Mouse (Mus musculus) neural tube, embryonic 13.5 days (tissue): ENCODE data around the gene Zfp865. TPM values are rescaled to one million over a fixed set of nuclear protein-coding genes. Genes with fewer than 3 reads are reported as not detected.
"Not testable (repeated sequence)": the region's sequence is repeated elsewhere in the genome, so short reads cannot be mapped to it uniquely, and the experiment has no call there.

Experiments
- ATAC-seq: fragments of 200-750 bp; cut with Nextera tagmentation; 2 replicates; pipeline ENCODE4 v1.8.0; 2017; ENCODE audit warnings: low read depth, mild to moderate bottlenecking, moderate TSS enrichment, moderate library complexity
- H3K27ac ChIP-seq: fragments of 300-500 bp; sonication (generic); replicated peaks from 2 replicates; pipeline ENCODE4 v1.5.1; 2015; ENCODE audit warnings: moderate library complexity, mild to moderate bottlenecking, inconsistent platforms
- H3K27me3 ChIP-seq: fragments of 300-500 bp; sonication (generic); 2 replicates; pipeline ENCODE4 v1.6.1; 2015; ENCODE audit warnings: mild to moderate bottlenecking, inconsistent platforms
- H3K36me3 ChIP-seq: fragments of 300-500 bp; sonication (generic); 2 replicates; pipeline ENCODE4 v1.6.1; 2015; ENCODE audit warnings: mild to moderate bottlenecking, inconsistent platforms
- H3K4me1 ChIP-seq: fragments of 300-500 bp; sonication (generic); replicated peaks from 2 replicates; pipeline ENCODE4 v1.6.1; 2015; ENCODE audit warnings: inconsistent platforms
- H3K4me2 ChIP-seq: fragments of 300-500 bp; sonication (generic); 2 replicates; pipeline ENCODE4 v1.6.1; 2015; ENCODE audit warnings: inconsistent platforms, mild to moderate bottlenecking, moderate library complexity
- H3K4me3 ChIP-seq: fragments of 300-500 bp; sonication (generic); 2 replicates; pipeline ENCODE4 v1.5.1; 2015; ENCODE audit warnings: mild to moderate bottlenecking, inconsistent platforms
- H3K9ac ChIP-seq: fragments of 300-500 bp; sonication (generic); 2 replicates; pipeline ENCODE4 v1.6.1; 2015; ENCODE audit warnings: moderate library complexity, mild to moderate bottlenecking, inconsistent platforms
- H3K9me3 ChIP-seq: fragments of 300-500 bp; sonication (generic); 2 replicates; pipeline ENCODE4 v1.6.1; 2016; ENCODE audit warnings: inconsistent platforms
- WGBS: fragments of 180-500 bp; shearing (Covaris S2); methylation state at CpG from one replicate; pipeline ENCODE4 v1.1.7; 2015; 5-methylcytosine and 5-hydroxymethylcytosine counted together
- polyA plus RNA-seq: library from polyadenylated mRNA; unstranded; fragments of >200 nt; fragmentation: Nextera tagmentation; extraction: Ambion mirVana; gene quantifications from 2 replicates; pipeline ENCODE4 v1.2.1, GENCODE M21; 2015

The Zfp865 gene
- polyA plus RNA-seq, 1 experiment from 2014 or later, result 6.3 TPM

DNA sequence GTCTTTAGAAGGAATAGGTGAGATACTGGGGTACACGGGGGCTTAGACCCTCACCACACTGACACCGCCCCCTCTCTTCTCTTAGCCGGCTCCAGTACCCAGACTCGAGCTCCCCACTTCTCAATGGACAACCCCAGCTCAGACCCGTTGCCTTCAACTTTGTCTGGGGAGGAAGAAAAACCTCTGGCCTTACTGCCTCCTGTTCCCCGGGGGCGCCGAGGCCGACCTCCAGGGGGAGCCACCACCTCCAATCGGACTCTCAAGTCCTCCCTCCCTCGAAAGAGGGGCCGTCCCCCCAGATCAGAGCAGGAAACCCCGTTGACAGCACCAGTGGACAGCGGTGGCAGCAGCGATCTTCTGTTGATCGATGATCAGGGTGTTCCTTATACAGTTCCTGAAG is 2.8 kb upstream of the Zfp865 start:
- ATAC-seq, result no peak
- 92% methylated on average over 16 of the region's 16 CpGs for WGBS
- no peak overlapping the region for H3K27ac ChIP-seq

DNA sequence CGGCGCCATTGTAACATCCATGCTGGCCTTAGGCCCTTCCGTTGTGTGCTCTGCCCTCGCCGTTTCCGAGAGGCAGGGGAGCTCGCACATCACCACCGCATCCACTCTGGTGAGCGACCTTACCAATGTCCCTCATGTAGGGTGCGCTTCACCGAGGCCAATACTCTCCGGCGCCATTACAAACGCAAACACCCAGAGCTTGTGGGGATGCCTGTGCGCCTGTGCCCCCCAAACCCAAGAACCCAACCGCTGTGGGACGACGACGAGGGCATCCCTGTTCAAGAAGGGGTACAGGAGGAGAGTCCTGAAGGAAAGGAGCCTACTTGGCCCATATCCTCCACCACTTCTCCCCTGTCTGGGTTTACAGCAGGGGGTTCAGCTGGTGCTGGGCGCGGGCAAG is 2.2 kb upstream of the Zfp865 start:
- Histone ChIP-seq H3K9ac (no peak overlapping the region), H3K9me3 (no peaks in the 10 kb centered on the region), H3K36me3 (peaks cover 14% of the 10 kb centered on the region), H3K4me3 (no peak overlapping the region), H3K27me3 (no peaks in the 10 kb centered on the region), H3K4me1 (peaks cover 34% of the 10 kb centered on the region), H3K27ac (no peak overlapping the region), H3K4me2 (no peak overlapping the region)
- WGBS, result 97% methylated on average over 21 of the region's 21 CpGs
- no peak for ATAC-seq

More for the DNA sequence above, 2.8 kb upstream of the Zfp865 start:
- H3K9ac ChIP-seq, result no peak overlapping the region
- H3K9me3 ChIP-seq, result no peaks in the 10 kb centered on the region
- H3K4me2 ChIP-seq, result no peak overlapping the region
- H3K4me1 ChIP-seq, result peaks cover 34% of the 10 kb centered on the region
- H3K4me3 ChIP-seq, result no peak overlapping the region
- H3K36me3 ChIP-seq, result peaks cover 14% of the 10 kb centered on the region
- no peaks in the 10 kb centered on the region for H3K27me3 ChIP-seq

DNA sequence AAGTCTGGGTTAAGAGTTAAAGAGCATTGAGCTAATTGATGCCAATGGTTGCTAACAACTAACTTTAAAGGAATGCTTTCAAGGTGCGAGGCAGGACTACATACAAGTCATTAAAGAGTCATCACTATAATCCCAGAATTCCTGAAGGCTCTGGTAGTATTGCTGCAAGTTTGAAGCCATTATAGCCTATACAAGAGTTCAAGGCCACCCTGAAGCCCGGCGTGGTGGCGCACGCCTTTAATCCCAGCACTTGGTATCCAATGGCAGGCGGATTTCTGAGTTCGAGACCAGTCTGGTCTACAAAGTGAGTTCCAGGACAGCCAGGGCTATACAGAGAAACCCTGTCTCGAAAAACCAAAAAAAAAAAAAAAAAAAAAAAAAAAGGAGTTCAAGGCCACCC is 600 bp upstream of the Zfp865 start:
- H3K4me1 ChIP-seq, result peaks cover 29% of the 10 kb centered on the region
- ATAC-seq, H3K27me3 ChIP-seq, H3K9me3 ChIP-seq: not testable (repeated sequence)
- H3K9ac ChIP-seq, result peak overlapping the region; percentile 80; the same call in 1 of the 2 replicates
- H3K4me2 ChIP-seq, result peak overlapping the region; percentile 84
- peak overlapping the region; percentile 93 for H3K27ac ChIP-seq
- WGBS, result 26% methylated on average over 8 of the region's 8 CpGs
- peak overlapping the region; percentile 60 for H3K4me3 ChIP-seq
- peaks cover 29% of the 10 kb centered on the region for H3K36me3 ChIP-seq

DNA sequence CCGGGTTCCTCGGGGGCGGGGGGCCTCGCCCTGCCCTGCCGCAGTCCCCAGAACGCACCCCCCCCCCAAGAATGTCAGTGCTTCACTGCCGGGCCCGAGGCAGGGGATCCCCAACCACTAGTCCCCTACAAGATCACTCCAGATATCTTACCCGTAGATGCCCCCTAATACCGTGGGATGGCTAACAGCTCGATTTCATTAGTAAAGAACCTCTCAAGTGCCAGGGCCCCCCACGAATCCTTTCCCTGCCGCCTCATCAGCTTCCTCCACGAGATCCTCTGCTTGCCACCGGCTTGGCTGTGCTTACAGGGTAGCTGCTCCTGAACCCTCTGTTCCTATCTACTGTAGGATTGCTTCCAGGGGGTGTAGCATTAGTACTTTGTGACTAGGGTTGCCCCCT is 509 bp downstream of the Zfp865 start:
- WGBS, result 0% methylated on average over 15 of the region's 15 CpGs
- H3K9me3 ChIP-seq, result no peaks in the 10 kb centered on the region
- peaks cover 39% of the 10 kb centered on the region for H3K36me3 ChIP-seq
- peak overlapping the region; percentile 60 for H3K4me3 ChIP-seq
- no peaks in the 10 kb centered on the region for H3K27me3 ChIP-seq
- H3K4me2 ChIP-seq, result peak overlapping the region; percentile 84
- H3K4me1 ChIP-seq, result peaks cover 29% of the 10 kb centered on the region
- H3K27ac ChIP-seq, result peak overlapping the region; percentile 93
- peak; percentile 38 for ATAC-seq
- H3K9ac ChIP-seq, result peak overlapping the region; percentile 80

DNA sequence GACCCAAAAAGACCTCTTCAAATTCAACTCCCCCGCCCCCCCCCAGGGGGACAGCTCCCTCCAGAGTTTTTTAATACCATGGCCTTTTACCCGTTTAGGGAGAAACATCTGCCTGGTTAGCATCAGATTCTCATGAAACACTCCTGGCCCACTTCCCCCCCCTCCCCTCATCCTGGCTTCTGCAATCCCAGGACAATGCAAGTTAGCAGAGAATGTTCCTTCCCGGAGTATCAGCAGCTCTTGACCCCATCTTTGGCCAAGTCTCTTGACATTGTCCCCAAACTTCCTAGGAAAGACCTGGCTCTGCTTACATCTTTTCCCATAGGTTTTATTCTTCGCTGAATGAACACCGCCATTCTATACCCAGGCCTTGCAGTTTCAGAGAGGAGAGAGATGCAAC is 1.0 kb downstream of the Zfp865 start:
- 55% methylated on average over 5 of the region's 5 CpGs for whole genome bisulfite sequencing
- peaks cover 43% of the 10 kb centered on the region for H3K36me3 ChIP-seq
- no peaks in the 10 kb centered on the region for H3K9me3 ChIP-seq
- H3K4me2 ChIP-seq, result peak overlapping the region; percentile 84
- H3K4me3 ChIP-seq, result peak overlapping the region; percentile 60
- peak overlapping the region; percentile 93 for H3K27ac ChIP-seq
- H3K9ac ChIP-seq, result peak overlapping the region; percentile 80
- no peak for ATAC-seq
- H3K4me1 ChIP-seq, result peaks cover 24% of the 10 kb centered on the region
- no peaks in the 10 kb centered on the region for H3K27me3 ChIP-seq

DNA sequence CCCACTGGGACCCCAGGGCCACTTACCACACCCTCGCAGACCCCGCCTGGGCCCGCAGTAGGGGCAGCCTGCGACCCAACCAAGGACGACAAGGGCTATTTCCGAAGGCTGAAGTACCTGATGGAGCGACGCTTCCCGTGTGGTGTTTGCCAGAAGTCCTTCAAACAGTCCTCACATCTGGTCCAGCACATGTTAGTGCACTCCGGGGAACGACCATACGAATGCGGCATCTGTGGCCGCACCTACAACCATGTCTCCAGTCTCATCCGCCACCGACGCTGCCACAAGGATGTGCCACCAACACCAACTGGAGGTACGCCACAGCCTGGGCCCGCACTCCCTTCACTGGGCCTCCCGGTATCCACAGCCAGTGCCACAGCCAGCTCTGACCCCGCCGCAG is 9.4 kb downstream of the Zfp865 start:
- Histone ChIP-seq H3K27ac (no peak overlapping the region), H3K4me1 (no peaks in the 10 kb centered on the region), H3K4me2 (no peak overlapping the region), H3K27me3 (no peaks in the 10 kb centered on the region), H3K9me3 (peaks cover 28% of the 10 kb centered on the region), H3K36me3 (peaks cover 94% of the 10 kb centered on the region), H3K9ac (no peak overlapping the region), H3K4me3 (no peak overlapping the region)
- WGBS, result 97% methylated on average over 22 of the region's 22 CpGs
- ATAC-seq, result no peak

DNA sequence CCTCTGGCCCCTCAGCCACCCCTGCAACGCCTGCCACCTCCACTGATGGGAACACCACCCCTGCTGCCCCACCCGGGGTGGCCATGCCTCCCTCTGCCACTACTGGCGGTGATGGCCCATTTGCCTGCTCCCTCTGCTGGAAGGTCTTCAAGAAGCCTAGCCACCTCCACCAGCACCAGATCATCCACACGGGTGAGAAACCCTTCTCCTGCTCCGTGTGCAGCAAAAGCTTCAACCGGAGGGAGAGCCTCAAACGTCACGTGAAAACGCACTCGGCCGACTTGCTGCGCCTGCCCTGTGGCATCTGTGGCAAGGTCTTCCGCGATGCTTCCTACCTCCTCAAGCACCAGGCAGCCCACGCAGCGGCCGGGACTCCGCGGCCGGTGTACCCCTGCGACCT is 9.8 kb downstream of the Zfp865 start:
- H3K4me2 ChIP-seq, result no peak overlapping the region
- H3K9ac ChIP-seq, result no peak overlapping the region
- H3K27me3 ChIP-seq, result no peaks in the 10 kb centered on the region
- H3K36me3 ChIP-seq, result peaks cover 94% of the 10 kb centered on the region
- no peak overlapping the region for H3K4me3 ChIP-seq
- H3K27ac ChIP-seq, result no peak overlapping the region
- H3K4me1 ChIP-seq, result no peaks in the 10 kb centered on the region
- WGBS, result 88% methylated on average over 21 of the region's 21 CpGs
- ATAC-seq, result no peak
- peaks cover 28% of the 10 kb centered on the region for H3K9me3 ChIP-seq

DNA sequence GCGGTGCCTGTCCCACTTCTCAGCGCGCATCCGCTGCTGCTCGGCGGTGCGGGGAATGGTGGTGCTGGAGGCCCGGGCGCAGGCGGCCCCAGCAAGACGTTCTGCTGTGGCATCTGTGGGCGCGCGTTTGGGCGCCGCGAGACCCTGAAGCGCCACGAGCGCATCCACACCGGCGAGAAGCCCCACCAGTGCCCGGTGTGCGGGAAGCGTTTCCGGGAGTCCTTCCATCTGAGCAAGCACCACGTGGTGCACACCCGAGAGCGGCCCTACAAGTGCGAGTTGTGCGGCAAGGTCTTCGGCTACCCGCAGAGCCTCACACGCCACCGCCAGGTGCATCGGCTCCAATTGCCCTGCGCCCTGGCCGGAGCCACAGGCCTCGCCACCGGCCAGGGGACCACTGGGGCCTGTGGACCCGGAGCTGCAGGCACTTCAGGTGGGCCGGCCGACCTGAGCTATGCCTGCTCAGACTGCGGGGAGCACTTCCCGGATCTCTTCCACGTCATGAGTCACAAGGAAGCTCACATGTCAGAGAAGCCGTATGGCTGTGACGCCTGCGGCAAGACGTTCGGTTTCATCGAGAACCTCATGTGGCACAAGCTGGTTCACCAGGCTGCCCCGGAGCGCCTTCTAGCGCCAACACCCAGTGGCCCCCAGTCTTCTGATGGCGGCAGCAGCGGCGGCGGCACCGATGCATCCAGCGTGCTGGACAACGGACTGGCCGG is 10.5 kb downstream of the Zfp865 start:
- no peak overlapping the region for H3K27ac ChIP-seq
- H3K4me1 ChIP-seq, result no peaks in the 10 kb centered on the region
- H3K4me3 ChIP-seq, result no peak overlapping the region
- WGBS, result 82% methylated on average over 63 of the region's 63 CpGs
- peaks cover 28% of the 10 kb centered on the region for H3K9me3 ChIP-seq
- peaks cover 96% of the 10 kb centered on the region for H3K36me3 ChIP-seq
- H3K27me3 ChIP-seq, result no peaks in the 10 kb centered on the region
- no peak overlapping the region for H3K4me2 ChIP-seq
- ATAC-seq, result no peak
- H3K9ac ChIP-seq, result no peak overlapping the region

DNA sequence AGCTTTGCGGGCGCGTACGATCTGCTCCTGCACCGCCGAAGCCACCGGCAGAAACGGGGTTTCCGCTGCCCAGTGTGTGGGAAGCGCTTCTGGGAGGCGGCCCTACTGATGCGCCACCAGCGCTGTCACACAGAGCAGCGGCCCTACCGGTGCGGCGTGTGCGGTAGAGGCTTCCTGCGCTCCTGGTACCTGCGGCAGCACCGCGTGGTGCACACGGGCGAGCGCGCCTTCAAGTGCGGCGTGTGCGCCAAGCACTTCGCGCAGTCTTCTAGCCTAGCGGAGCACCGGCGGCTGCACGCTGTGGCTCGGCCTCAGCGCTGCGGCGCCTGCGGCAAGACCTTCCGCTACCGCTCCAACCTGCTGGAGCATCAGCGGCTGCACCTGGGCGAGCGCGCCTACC is 11.3 kb downstream of the Zfp865 start:
- no peak overlapping the region for H3K4me2 ChIP-seq
- H3K4me1 ChIP-seq, result no peaks in the 10 kb centered on the region
- H3K4me3 ChIP-seq, result no peak overlapping the region
- peaks cover 97% of the 10 kb centered on the region for H3K36me3 ChIP-seq
- ATAC-seq, result no peak
- WGBS, result 72% methylated on average over 46 of the region's 46 CpGs
- no peaks in the 10 kb centered on the region for H3K27me3 ChIP-seq
- H3K9ac ChIP-seq, result no peak overlapping the region
- no peak overlapping the region for H3K27ac ChIP-seq
- H3K9me3 ChIP-seq, result peaks cover 28% of the 10 kb centered on the region

DNA sequence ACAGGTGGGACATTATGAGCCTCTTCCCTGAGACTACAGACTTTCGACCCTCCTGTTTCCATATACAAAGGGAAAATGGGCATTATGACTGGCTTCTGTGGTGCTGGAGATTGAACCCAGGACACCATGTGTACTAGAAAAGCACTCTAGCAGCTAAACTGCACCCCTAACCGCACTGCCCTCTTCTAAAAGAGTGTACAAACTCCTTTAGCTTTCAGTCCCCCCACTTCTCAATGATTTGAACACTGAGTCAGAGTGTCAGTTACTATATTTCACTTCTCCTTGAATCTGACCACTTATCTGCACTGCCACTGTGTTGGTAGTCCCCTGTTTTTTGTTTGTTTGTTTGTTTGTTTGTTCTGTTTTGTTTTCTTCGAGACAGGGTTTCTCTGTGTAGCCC is 13.6 kb downstream of the Zfp865 start, which contains the start of gene 4632433K11Rik:
Gene 4632433K11Rik, plus strand, starts transcription at position 301 of the 400 bp plus-strand sequence.
- WGBS, result 91% methylated on average over 3 of the region's 3 CpGs
- H3K9me3 ChIP-seq, result peaks cover 31% of the 10 kb centered on the region
- no peak within 1 kb of the TSS for H3K4me2 ChIP-seq
- H3K9ac ChIP-seq, result no peak within 1 kb of the TSS
- ATAC-seq, result no peak
- H3K4me3 ChIP-seq, result no peak within 1 kb of the TSS
- peaks cover 11% of the 10 kb centered on the region for H3K4me1 ChIP-seq
- peaks cover 77% of the 10 kb centered on the region for H3K36me3 ChIP-seq
- H3K27ac ChIP-seq, result no peak within 1 kb of the TSS
- H3K27me3 ChIP-seq, result no peaks in the 10 kb centered on the region

DNA sequence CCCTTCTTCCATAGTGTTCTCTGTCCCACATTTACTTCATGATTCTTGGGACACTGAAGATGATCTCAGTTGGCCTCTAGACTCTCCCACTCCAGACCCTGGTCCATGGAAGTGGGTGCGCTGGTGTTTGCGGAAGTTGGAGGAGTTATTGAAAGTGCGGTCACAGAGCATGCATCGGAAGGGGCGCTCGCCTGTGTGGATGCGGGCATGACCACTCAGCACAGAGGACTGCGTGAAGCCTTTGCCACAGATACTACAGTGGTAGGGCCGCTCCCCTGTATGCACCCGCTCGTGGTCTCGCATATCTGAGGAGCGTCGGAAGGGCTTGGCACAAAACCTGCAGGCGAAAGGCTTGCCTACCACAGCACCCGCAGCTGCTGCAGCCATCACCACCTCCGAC is 15.5 kb downstream of the Zfp865 start:
- no peak for ATAC-seq
- peaks cover 59% of the 10 kb centered on the region for H3K36me3 ChIP-seq
- peaks cover 15% of the 10 kb centered on the region for H3K9me3 ChIP-seq
- H3K4me2 ChIP-seq, result no peak overlapping the region
- WGBS, result 94% methylated on average over 17 of the region's 17 CpGs
- H3K4me3 ChIP-seq, result no peak overlapping the region
- no peaks in the 10 kb centered on the region for H3K27me3 ChIP-seq
- H3K4me1 ChIP-seq, result peaks cover 22% of the 10 kb centered on the region
- H3K9ac ChIP-seq, result no peak overlapping the region
- no peak overlapping the region for H3K27ac ChIP-seq

DNA sequence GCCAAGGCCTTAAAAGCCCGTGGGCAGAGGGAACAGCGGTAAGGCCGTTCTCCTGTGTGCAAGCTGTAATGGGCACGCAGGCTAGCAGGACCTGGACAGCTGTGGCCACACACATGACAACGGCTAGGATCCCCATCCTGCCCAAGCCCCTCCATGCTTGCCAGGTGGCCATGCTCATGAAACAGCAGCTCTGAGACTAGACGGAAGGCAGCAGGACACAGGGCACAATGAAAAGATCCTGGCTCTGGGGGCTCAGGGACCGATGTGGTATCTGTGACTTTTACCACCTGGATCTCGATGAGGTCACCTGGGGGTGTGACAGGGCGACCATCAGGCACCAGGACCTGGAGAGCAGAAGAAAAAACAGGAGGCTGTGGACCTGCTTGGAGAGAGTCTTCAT is 16.0 kb downstream of the Zfp865 start:
- Histone ChIP-seq H3K9me3 (peaks cover 10% of the 10 kb centered on the region), H3K36me3 (peaks cover 55% of the 10 kb centered on the region), H3K27me3 (no peaks in the 10 kb centered on the region), H3K4me3 (no peak overlapping the region), H3K4me2 (no peak overlapping the region), H3K27ac (no peak overlapping the region), H3K9ac (no peak overlapping the region), H3K4me1 (peaks cover 22% of the 10 kb centered on the region)
- ATAC-seq, result no peak
- WGBS, result 95% methylated on average over 9 of the region's 9 CpGs

DNA sequence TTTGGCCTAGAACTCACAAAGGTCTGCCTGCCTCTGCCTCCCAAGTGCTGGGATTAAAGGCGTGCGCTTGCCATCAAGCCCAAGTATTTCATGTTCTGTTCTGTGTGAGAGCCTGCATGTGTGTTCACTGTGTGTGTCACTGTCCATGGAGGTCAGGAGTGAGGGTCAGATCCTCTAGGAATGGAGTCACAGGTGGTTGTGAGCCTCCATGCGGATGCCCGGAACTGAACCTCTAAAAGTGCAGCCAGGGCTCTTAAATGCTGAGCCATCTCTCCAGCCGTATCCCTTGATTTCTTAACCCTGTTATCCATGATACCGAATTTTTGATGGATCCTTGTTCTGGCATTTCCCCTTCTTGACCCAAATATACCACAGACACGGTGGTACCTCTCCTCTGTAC is 16.9 kb downstream of the Zfp865 start:
- H3K27ac ChIP-seq, result 0 out of 2 replicates have a peak overlapping the region, but pooled peaks have one; percentile 97
- peaks cover 22% of the 10 kb centered on the region for H3K4me1 ChIP-seq
- H3K36me3 ChIP-seq, result peaks cover 51% of the 10 kb centered on the region
- 95% methylated on average over 7 of the region's 7 CpGs for WGBS
- H3K9me3 ChIP-seq, result 0 out of 2 replicates have a peak, but pooled peaks cover 3% of the 10 kb centered on the region
- no peak overlapping the region; the same call in 1 of the 2 replicates for H3K4me3 ChIP-seq
- ATAC-seq, result no peak
- peak overlapping the region; percentile 59; the same call in 1 of the 2 replicates for H3K4me2 ChIP-seq
- no peak overlapping the region for H3K9ac ChIP-seq
- H3K27me3 ChIP-seq, result no peaks in the 10 kb centered on the region
